Mouse (Mus musculus) A20 (cell line): ENCODE results near the gene Eri3.

Source experiments
- DNase-seq: peaks from one replicate; pipeline ENCODE4 v3.0.0-alpha.2; 2011; ENCODE audit warnings: low read depth, low spot score

Eri3 gene

GRCm38 (mm10) chr4:117623025-117623424 is 72.9 kb downstream of the Eri3 start:
- DNase-seq: no peak

GRCm38 (mm10) chr4:117624660-117625059 is 74.5 kb downstream of the Eri3 start:
- DNase-seq: no peak

GRCm38 (mm10) chr4:117628464-117628863 is 78.3 kb downstream of the Eri3 start:
- DNase-seq: no peak

GRCm38 (mm10) chr4:117630053-117630670 is 80.0 kb downstream of the Eri3 start:
- no peak for DNase-seq

- DNase-seq: no peak
Measured at GRCm38 (mm10) chr4:117633527-117633926, 83.4 kb downstream of the Eri3 start.

- DNase-seq: no peak
Measured at GRCm38 (mm10) chr4:117634642-117635041, 84.5 kb downstream of the Eri3 start.

GRCm38 (mm10) chr4:117636152-117636551 is 86.0 kb downstream of the Eri3 start:
- no peak for DNase-seq

GRCm38 (mm10) chr4:117636891-117637613 is 86.9 kb downstream of the Eri3 start:
- DNase-seq: no peak

- no peak for DNase-seq
Measured at GRCm38 (mm10) chr4:117640925-117641703, 90.9 kb downstream of the Eri3 start.

- no peak for DNase-seq
Measured at GRCm38 (mm10) chr4:117641804-117642203, 91.6 kb downstream of the Eri3 start.

- no peak for DNase-seq
Measured at GRCm38 (mm10) chr4:117645031-117645435, 94.9 kb downstream of the Eri3 start.

GRCm38 (mm10) chr4:117645859-117646258 is 95.7 kb downstream of the Eri3 start:
- DNase-seq: no peak

- no peak for DNase-seq
Measured at GRCm38 (mm10) chr4:117646496-117646895, 96.3 kb downstream of the Eri3 start.

GRCm38 (mm10) chr4:117646926-117647755 is 97.0 kb downstream of the Eri3 start:
- DNase-seq: no peak

- DNase-seq: no peak
Measured at GRCm38 (mm10) chr4:117651626-117652101, 101.5 kb downstream of the Eri3 start.

GRCm38 (mm10) chr4:117652727-117653126 is 102.6 kb downstream of the Eri3 start:
- DNase-seq: peak; percentile 49

- DNase-seq: no peak
Measured at GRCm38 (mm10) chr4:117654016-117654702, 104.0 kb downstream of the Eri3 start.

GRCm38 (mm10) chr4:117654703-117655499 is 104.7 kb downstream of the Eri3 start:
- no peak for DNase-seq

- no peak for DNase-seq
Measured at GRCm38 (mm10) chr4:117655500-117655863, 105.3 kb downstream of the Eri3 start.

- no peak for DNase-seq
Measured at GRCm38 (mm10) chr4:117656961-117657360, 106.8 kb downstream of the Eri3 start.
